Comparison of ENCODE assay signal across 8 mouse cellular contexts in genomic region chr14:61012397-61012931, GRCm38 (mm10). TPM values are rescaled to one million over a fixed set of nuclear protein-coding genes. Genes with fewer than 3 reads are reported as not detected.
A peak's percentile ranks its signal among the peaks of the same experiment; 100 is the strongest.
DNase-seq lines count a peak whose midpoint lies in the region; ATAC-seq lines count a peak whose summit lies in the region.

No protein-coding gene starts in this region.

- H3K36me3 ChIP-seq in forebrain, embryonic 13.5 days (ENCODE audit: poor library complexity, severe bottlenecking) = no peaks in the 10 kb centered on the region
- peaks cover 15% of the 10 kb centered on the region; the same call in 1 of the 2 replicates for H3K36me3 ChIP-seq in hindbrain, embryonic 10.5 days
- no peaks in the 10 kb centered on the region for H3K36me3 ChIP-seq in lung, embryonic 15.5 days

- peak overlapping the region; percentile 54 for H3K4me2 ChIP-seq in forebrain, embryonic 13.5 days
- H3K4me2 ChIP-seq in lung, embryonic 15.5 days = peak overlapping the region; percentile 44

- no peak overlapping the region; the same call in none of the 2 replicates for H3K9ac ChIP-seq in forebrain, embryonic 13.5 days
- H3K9ac ChIP-seq in lung, embryonic 15.5 days = 0 out of 2 replicates have a peak overlapping the region, but pooled peaks have one; percentile 2

- peak; percentile 58 for ATAC-seq in CD4-positive, CD25-positive, alpha-beta regulatory T cell, adult 4 months
- peak; percentile 89 for ATAC-seq in forebrain, embryonic 13.5 days
- ATAC-seq in lung, embryonic 15.5 days (ENCODE audit: borderline replicate concordance, extremely low read depth, low FRiP score, low TSS enrichment) = peak; percentile 87

- peaks cover 46% of the 10 kb centered on the region for H3K4me1 ChIP-seq in forebrain, embryonic 13.5 days
- peaks cover 45% of the 10 kb centered on the region for H3K4me1 ChIP-seq in hindbrain, embryonic 10.5 days (replicated peaks)
- H3K4me1 ChIP-seq in lung, embryonic 15.5 days = peaks cover 30% of the 10 kb centered on the region

- H3K27me3 ChIP-seq in forebrain, embryonic 13.5 days = no peaks in the 10 kb centered on the region
- H3K27me3 ChIP-seq in hindbrain, embryonic 10.5 days (ENCODE audit: insufficient read depth, poor library complexity, severe bottlenecking) = peaks cover 62% of the 10 kb centered on the region
- H3K27me3 ChIP-seq in lung, embryonic 15.5 days = no peaks in the 10 kb centered on the region

- 0% methylated on average over 17 of the region's 17 CpGs for WGBS in forebrain, embryonic 13.5 days
- WGBS in hindbrain, embryonic 10.5 days = under 1% methylated on average over 17 of the region's 17 CpGs
- WGBS in lung, embryonic 15.5 days = 1% methylated on average over 17 of the region's 17 CpGs

- no peaks in the 10 kb centered on the region for H3K9me3 ChIP-seq in forebrain, embryonic 13.5 days (replicated peaks)
- H3K9me3 ChIP-seq in hindbrain, embryonic 10.5 days = no peaks in the 10 kb centered on the region
- no peaks in the 10 kb centered on the region for H3K9me3 ChIP-seq in lung, embryonic 15.5 days

- H3K27ac ChIP-seq in forebrain, embryonic 13.5 days = peak overlapping the region; percentile 83
- peak overlapping the region; percentile 84 for H3K27ac ChIP-seq in hindbrain, embryonic 10.5 days
- H3K27ac ChIP-seq in lung, embryonic 15.5 days = peak overlapping the region; percentile 82

- peak overlapping the region; percentile 26 for H3K4me3 ChIP-seq in forebrain, embryonic 13.5 days
- H3K4me3 ChIP-seq in hindbrain, embryonic 10.5 days = peak overlapping the region; percentile 42
- peak overlapping the region; percentile 7 for H3K4me3 ChIP-seq in lung, embryonic 15.5 days

- peak; percentile 74 for DNase-seq in adrenal gland, postnatal 25 days
- peak; percentile 93 for DNase-seq in hindbrain, embryonic 10.5 days (ENCODE audit: low spot score)
- peak; percentile 67 for DNase-seq in layer of hippocampus, adult 9-11 months
- DNase-seq in retina, embryonic 14.5 days (ENCODE audit: low spot score) = peak; percentile 67
- DNase-seq in urinary bladder, postnatal 4 days (ENCODE audit: low spot score in 2 of 2) = peak; percentile 52 to 78

RNA-seq across cellular contexts. Expression of gene Tnfrsf19, which starts 33.8 kb away (rescaled TPM):
- not detected for polyA plus RNA-seq in CD4-positive, CD25-positive, alpha-beta regulatory T cell, adult 4 months (2017; shearing (Covaris generic))
- 50.5 and 71.7 TPM in 2 replicates for total RNA-seq in adrenal gland, postnatal 25 days (2021)
- polyA plus RNA-seq in forebrain, embryonic 13.5 days (2015; fragmentation: Nextera tagmentation; extraction: Ambion mirVana) = 61.3 and 84.4 TPM in 2 replicates
- polyA plus RNA-seq in hindbrain, embryonic 10.5 days (2016; fragmentation: Nextera tagmentation; extraction: Ambion mirVana) = 35.4 and 56.4 TPM in 2 replicates
- polyA plus RNA-seq in lung, embryonic 15.5 days (2015; fragmentation: Nextera tagmentation; extraction: Ambion mirVana) = 96.5 and 105 TPM in 2 replicates

Comparison
In these comparisons a context has a peak if more than half of its experiments do, and no peak if none do; other contexts are left out.
1. Peak in every context shown above with its lines: DNase-seq, ATAC-seq, H3K4me3 ChIP-seq and H3K27ac ChIP-seq.
2. RNA of gene Tnfrsf19, which starts 33.8 kb away (polyA plus RNA-seq): 96.5 to 105 TPM in lung, embryonic 15.5 days, 61.3 to 84.4 TPM in forebrain, embryonic 13.5 days and 35.4 to 56.4 TPM in hindbrain, embryonic 10.5 days; not detected in CD4-positive, CD25-positive, alpha-beta regulatory T cell, adult 4 months; every median in the first group is over 10 times any median in the second.